Mouse (Mus musculus) E14TG2a.4 (cell line): ENCODE measurements at regions not wholly inside any gene's neighbourhood (a gene's known extent, or its start where the extent isn't known, plus 50 kb on each side); places are given as distances from the start of the nearest gene placed in this dataset.

Experiments
- H3K27me3 ChIP-seq: 2 replicates; pipeline ENCODE4 v1.6.1; 2014; ENCODE audit warnings: low read length, control low read depth; ENCODE audit not compliant: insufficient read depth
- H3K36me3 ChIP-seq: 2 replicates; pipeline ENCODE4 v1.6.1; 2014; ENCODE audit warnings: low read length, control low read depth; ENCODE audit not compliant: insufficient read depth
- H3K4me1 ChIP-seq: replicated peaks from 2 replicates; pipeline ENCODE4 v1.6.1; 2014; ENCODE audit warnings: low read depth, low read length, control low read depth
- H3K4me3 ChIP-seq: replicated peaks from 2 replicates; pipeline ENCODE4 v1.5.1; 2014; ENCODE audit warnings: mild to moderate bottlenecking, low read length
- H3K9me3 ChIP-seq: 2 replicates; pipeline ENCODE4 v1.6.1; 2014; ENCODE audit warnings: low read length, control low read depth
- CTCF ChIP-seq: conservative IDR thresholded peaks from 2 replicates; pipeline ENCODE4 v1.5.1; 2014; ENCODE audit warnings: low read length
- NANOG ChIP-seq: IDR thresholded peaks from 2 replicates; pipeline ENCODE4 v1.6.1; 2014; ENCODE audit warnings: borderline replicate concordance, low read length, mixed read lengths
- POU5F1 ChIP-seq: IDR thresholded peaks from 2 replicates; pipeline ENCODE4 v1.6.1; 2014; ENCODE audit warnings: low read length, borderline replicate concordance

DNA sequence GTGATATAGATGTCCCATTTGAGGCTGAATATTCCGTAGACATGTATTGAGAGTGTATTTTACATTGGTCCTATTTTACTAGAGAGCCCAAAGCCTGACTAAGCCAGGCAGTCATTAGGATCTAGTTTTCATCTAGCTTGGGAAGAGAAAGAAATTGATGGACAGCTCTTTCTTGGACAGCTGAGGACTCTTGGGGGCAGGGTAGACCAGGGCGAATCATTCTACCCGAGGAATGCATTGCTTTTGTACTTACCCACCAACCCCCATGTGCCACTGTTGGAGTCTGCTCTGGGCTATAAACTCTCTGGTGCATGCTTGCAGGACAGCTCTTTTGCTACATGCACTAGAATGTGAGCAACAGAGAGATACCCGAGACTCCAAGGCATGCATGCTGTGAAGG, 294.3 kb upstream of the Zfp507 start:
- Histone ChIP-seq H3K27me3 (no peaks in the 10 kb centered on the region), H3K4me1 (no peaks in the 10 kb centered on the region), H3K9me3 (peaks cover 28% of the 10 kb centered on the region), H3K36me3 (no peaks in the 10 kb centered on the region), H3K4me3 (no peak overlapping the region)
- TF ChIP-seq NANOG (no peak), POU5F1 (no peak), CTCF (no peak)

DNA sequence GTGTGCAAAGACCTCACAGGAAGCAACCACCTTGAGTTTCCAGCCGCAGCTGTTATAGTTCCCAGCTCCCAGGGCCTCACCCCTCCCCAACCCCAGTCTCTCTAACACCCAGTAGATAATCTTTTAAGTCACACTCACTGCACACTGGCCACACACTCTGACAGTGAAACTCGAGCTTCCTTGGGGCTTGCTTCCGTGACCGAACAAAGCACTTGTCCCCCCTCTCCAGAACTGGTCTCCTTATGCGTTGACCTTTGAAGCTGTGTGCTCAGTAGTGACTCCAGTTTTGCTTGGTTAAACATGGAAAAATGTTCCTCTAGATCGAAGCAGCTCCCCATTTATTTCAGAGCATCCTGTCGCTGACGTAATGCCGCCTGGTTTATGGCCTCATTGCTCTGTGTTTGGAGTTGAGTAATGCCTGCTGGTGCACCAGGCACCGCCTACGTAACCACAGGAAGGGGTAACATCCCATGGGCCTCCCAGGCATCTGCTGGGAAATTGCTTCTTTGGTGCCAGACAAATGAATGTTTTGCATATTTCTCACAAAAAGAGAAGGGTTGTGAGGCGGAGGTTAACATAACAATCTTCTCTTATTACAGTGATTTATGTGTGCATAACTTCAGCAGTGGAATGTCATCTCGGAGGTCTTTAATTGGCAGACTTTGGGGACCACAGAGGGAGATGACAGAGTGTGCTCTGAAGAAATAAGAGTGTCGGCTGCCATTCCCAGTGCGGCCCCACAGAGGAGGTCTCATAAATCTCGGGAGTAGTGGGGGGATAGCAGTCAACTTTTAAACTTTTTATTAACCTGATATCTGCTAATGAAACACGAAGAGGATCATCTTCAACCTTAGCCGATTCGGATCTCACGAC, 292.7 kb upstream of the Zfp507 start:
- Histone ChIP-seq H3K4me3 (no peak overlapping the region), H3K27me3 (no peaks in the 10 kb centered on the region), H3K36me3 (no peaks in the 10 kb centered on the region), H3K9me3 (peaks cover 28% of the 10 kb centered on the region), H3K4me1 (no peaks in the 10 kb centered on the region)
- TF ChIP-seq CTCF, result no peak
- TF ChIP-seq NANOG, result no peak
- TF ChIP-seq POU5F1, result no peak

DNA sequence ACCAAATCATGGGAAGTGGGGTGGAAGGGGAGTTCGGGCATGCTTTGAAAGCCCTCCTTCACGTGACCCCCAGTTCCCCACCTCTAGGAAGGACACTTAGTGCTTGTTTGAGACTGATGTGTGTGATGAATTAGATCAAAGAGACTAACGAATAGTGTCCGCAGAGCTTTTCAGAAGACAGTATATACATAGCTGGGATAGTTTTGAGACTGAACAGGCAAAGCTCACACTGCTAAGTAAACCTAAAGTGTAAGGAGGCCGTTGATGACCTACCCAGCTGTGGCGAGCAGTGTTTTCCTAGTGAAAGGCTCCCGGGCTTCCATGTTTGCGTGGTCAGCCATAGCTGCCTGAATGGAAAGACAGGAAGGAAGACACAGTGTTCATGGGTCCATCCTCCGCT, 288.3 kb upstream of the Zfp507 start:
- no peaks in the 10 kb centered on the region for H3K27me3 ChIP-seq
- peaks cover 23% of the 10 kb centered on the region for H3K9me3 ChIP-seq
- TF ChIP-seq CTCF (no peak), NANOG (no peak), POU5F1 (no peak)
- no peaks in the 10 kb centered on the region for H3K36me3 ChIP-seq
- no peaks in the 10 kb centered on the region for H3K4me1 ChIP-seq
- H3K4me3 ChIP-seq, result no peak overlapping the region

- TF ChIP-seq CTCF, result no peak
- TF ChIP-seq POU5F1, result no peak
- TF ChIP-seq NANOG, result no peak
- Histone ChIP-seq H3K9me3 (peaks cover 17% of the 10 kb centered on the region), H3K27me3 (no peaks in the 10 kb centered on the region), H3K4me3 (no peak overlapping the region), H3K4me1 (no peaks in the 10 kb centered on the region), H3K36me3 (no peaks in the 10 kb centered on the region)
These were observed 287.7 kb upstream of the Zfp507 start for GRCm38 (mm10) chr7:36090291-36091123.

DNA sequence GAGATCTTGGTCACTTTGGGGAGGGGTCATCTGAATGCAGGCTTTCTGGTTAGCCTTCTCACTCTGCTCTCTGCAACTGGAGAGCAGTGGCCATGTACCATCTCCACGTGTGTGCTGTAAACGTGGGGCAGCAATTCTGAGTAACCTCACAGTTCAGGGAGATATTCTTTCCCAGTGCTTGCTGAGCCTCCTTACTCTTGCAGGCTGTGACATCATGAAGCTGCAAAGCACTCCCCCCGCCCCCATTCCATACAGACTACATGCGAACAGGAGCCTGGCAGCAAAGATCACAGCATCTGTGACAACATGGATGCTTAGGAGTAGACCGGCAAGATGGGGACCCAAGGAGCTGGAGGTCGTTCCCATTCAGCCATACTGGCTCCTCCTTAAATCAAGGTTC, 284.8 kb upstream of the Zfp507 start:
- Histone ChIP-seq H3K27me3 (no peaks in the 10 kb centered on the region), H3K9me3 (no peaks in the 10 kb centered on the region), H3K4me1 (no peaks in the 10 kb centered on the region), H3K4me3 (no peak overlapping the region), H3K36me3 (no peaks in the 10 kb centered on the region)
- TF ChIP-seq CTCF, result no peak
- TF ChIP-seq POU5F1, result no peak

DNA sequence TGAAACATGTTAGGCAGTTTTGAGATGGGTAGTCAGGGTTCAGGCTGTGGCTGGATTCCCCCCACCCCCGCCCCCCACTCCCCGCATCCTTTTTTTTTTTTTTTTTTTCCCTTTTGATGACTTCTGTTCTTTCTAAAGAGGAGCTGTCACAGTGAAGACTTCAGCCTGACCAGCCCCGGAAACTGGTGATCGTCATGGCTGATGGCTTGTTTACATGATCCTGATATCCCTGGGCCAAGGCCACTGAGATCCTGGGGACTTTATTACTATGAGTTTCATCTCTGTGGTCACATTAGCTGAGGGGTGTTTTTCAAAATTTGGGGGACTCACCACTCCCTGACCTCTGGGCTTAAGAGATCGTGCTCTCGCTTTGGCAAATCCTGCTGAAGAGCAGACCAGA, 275.9 kb upstream of the Zfp507 start:
- Histone ChIP-seq H3K9me3 (no peaks in the 10 kb centered on the region), H3K4me1 (peaks cover 14% of the 10 kb centered on the region), H3K27me3 (0 out of 2 replicates have a peak, but pooled peaks cover 3% of the 10 kb centered on the region), H3K4me3 (no peak overlapping the region), H3K36me3 (no peaks in the 10 kb centered on the region)
- TF ChIP-seq CTCF (no peak), NANOG (no peak), POU5F1 (no peak)

DNA sequence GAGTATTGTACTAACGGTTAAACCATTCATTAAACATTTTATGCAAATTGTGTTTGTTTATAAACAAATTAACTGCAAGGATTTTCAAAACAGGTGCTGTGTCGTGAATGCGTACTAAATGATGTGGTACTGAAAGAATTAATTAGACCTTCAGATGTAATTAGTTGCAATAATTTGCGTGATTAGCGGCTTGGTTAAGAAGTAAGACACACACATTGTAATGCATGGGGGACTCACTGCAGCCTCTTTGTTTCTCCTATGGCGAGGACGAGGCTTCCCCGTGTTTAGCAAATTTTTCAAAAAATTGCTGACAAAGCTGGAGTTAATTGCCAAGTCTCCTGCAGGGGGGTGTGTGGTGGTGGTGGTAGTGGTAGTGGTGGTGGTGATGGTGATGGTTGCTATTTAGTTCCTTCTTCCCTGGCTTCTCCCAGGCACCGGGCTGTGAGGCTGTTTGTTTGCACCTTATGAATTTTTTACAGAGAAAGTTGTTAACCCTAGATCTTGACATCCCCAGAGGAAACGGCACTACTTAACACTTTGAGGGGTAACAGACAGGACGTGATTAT, 275.4 kb upstream of the Zfp507 start:
- Histone ChIP-seq H3K4me3 (no peak overlapping the region), H3K27me3 (0 out of 2 replicates have a peak, but pooled peaks cover 4% of the 10 kb centered on the region), H3K9me3 (no peaks in the 10 kb centered on the region), H3K36me3 (no peaks in the 10 kb centered on the region), H3K4me1 (peaks cover 14% of the 10 kb centered on the region)
- TF ChIP-seq NANOG, result no peak
- TF ChIP-seq POU5F1, result no peak
- TF ChIP-seq CTCF, result no peak

DNA sequence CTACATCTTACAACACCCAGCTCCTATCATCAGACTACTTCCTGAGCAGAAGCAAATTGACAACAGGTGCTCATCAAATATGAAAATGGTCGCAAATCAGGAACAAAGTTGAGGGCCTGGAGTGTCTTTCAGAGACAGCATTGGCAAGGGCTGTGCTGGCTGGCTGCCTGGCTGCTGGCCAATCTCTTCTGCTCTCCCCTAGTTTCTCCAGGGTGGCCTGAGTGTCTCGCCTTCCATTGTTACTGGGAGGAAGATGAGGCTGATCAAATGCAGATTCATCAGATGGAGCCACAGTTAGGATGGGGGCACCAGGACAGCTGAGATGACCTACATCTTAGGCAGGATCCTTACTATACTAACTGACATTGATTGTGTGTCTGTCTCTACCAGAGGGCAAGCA, 274.5 kb upstream of the Zfp507 start:
- Histone ChIP-seq H3K4me1 (peaks cover 14% of the 10 kb centered on the region), H3K27me3 (peaks cover 13% of the 10 kb centered on the region; the same call in 1 of the 2 replicates), H3K4me3 (no peak overlapping the region), H3K36me3 (no peaks in the 10 kb centered on the region), H3K9me3 (no peaks in the 10 kb centered on the region)
- no peak for TF ChIP-seq CTCF
- TF ChIP-seq NANOG, result no peak
- TF ChIP-seq POU5F1, result no peak
